Mouse (Mus musculus) stomach, postnatal 0 days (tissue): ENCODE measurements around the gene Ankfy1. TPM values are rescaled to one million over a fixed set of nuclear protein-coding genes. Genes with fewer than 3 reads are reported as not detected.

Experiments used
- ATAC-seq: fragments of 200-750 bp; cut with Nextera tagmentation; 2 replicates; pipeline ENCODE4 v1.8.0; 2017; ENCODE audit not compliant: low FRiP score, low TSS enrichment
- DNase-seq: peaks from one replicate; pipeline ENCODE4 v3.0.0-alpha.2; 2016; ENCODE audit warnings: low spot score
- H3K27ac ChIP-seq: fragments of 300-500 bp; sonication (generic); replicated peaks from 2 replicates; pipeline ENCODE4 v1.5.1; 2014; ENCODE audit warnings: mild to moderate bottlenecking, control low read depth
- H3K27me3 ChIP-seq: fragments of 300-500 bp; sonication (generic); 2 replicates; pipeline ENCODE4 v1.6.1; 2014; ENCODE audit warnings: low read length; ENCODE audit not compliant: control insufficient read depth, insufficient read depth
- H3K36me3 ChIP-seq: fragments of 300-500 bp; sonication (generic); 2 replicates; pipeline ENCODE4 v1.6.1; 2014; ENCODE audit warnings: low read length, mixed read lengths; ENCODE audit not compliant: control insufficient read depth, insufficient read depth
- H3K4me1 ChIP-seq: fragments of 300-500 bp; sonication (generic); replicated peaks from 2 replicates; pipeline ENCODE4 v1.6.1; 2014; ENCODE audit warnings: antibody characterized with exemption; ENCODE audit not compliant: control insufficient read depth, insufficient read depth
- H3K4me2 ChIP-seq: fragments of 300-500 bp; sonication (generic); replicated peaks from 2 replicates; pipeline ENCODE4 v1.6.1; 2014; ENCODE audit warnings: low read depth, mild to moderate bottlenecking, control low read depth, moderate library complexity
- H3K4me3 ChIP-seq: fragments of 300-500 bp; sonication (generic); 2 replicates; pipeline ENCODE4 v1.5.1; 2014; ENCODE audit warnings: low read depth, low read length, control low read depth
- H3K9ac ChIP-seq: fragments of 300-500 bp; sonication (generic); 2 replicates; pipeline ENCODE4 v1.6.1; 2014; ENCODE audit warnings: mild to moderate bottlenecking, low read length, control low read depth, mixed read lengths
- H3K9me3 ChIP-seq: fragments of 300-500 bp; sonication (generic); 2 replicates; pipeline ENCODE4 v1.6.1; 2016; ENCODE audit warnings: low read length; ENCODE audit not compliant: control insufficient read depth
- CTCF ChIP-seq: IDR thresholded peaks from 2 replicates; pipeline ENCODE4 v1.5.1; 2016; ENCODE audit warnings: antibody characterized with exemption, low read depth, mild to moderate bottlenecking, moderate library complexity
- EP300 ChIP-seq: optimal IDR thresholded peaks from 2 replicates; pipeline ENCODE3; 2016; ENCODE audit warnings: antibody characterized with exemption
- WGBS: fragments of 180-500 bp; shearing (Covaris S2); extraction: QIAGEN DNeasy Blood & Tissue Kit; methylation state at CpG from one replicate; pipeline ENCODE4 v1.1.7; 2014; 5-methylcytosine and 5-hydroxymethylcytosine counted together
- polyA plus RNA-seq: library from polyadenylated mRNA; unstranded; fragments of >200 nt; fragmentation: Nextera tagmentation; extraction: Ambion mirVana; gene quantifications from 2 replicates; pipeline ENCODE4 v1.2.1, GENCODE M21; 2015

The Ankfy1 gene
- polyA plus RNA-seq, 1 experiment from 2014 or later: 7.7 TPM

DNA sequence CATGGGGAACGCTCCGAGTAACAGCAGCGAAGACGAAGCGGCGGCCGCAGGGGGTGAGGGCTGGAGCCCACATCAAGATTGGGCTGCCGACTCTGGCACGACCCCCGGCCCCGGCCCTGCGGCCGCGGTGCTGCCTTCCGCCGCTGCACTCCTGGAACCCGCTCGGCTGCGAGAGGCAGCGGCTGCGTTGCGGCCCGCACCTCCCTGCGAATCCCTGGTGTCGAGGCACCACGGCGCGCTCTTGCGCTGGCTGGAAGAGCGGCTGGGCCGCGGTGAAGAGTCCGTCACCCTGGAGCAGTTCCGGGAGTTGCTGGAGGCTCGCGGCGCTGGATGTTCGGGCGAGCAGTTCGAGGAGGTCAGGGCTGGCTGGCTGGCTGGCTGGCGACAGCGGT, 106.5 kb downstream of the Ankfy1 start:
- peak; percentile 39 for ATAC-seq
- DNase-seq: no peak

DNA sequence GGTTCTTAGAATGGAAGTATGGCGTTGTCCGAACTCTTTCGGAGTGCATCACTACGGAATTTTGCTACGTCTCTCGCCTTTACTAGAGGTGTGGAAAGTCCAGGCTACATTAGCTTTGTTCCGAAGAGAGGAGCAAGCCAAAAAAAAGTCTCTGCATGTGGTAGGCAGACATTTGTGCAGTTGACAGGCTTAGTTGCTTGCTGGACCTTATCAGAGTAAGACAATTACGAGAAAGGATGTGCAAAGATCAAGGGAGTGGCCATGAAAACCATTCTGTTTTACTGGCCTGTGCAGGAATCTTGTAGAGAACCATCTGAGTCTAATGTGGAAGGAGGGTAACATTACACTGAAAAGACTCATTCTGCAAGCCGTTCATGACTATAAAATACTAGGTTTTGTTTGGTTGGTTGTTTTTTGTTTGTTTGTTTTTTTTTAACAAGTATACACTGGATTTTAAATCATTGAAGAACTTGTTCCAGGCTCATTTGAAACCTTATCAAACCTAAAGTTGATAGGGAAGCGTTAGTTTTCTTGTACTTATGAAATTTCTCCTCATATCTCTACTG, 107.0 kb downstream of the Ankfy1 start:
- no peak for DNase-seq
- peak overlapping the region; percentile 75 for H3K4me2 ChIP-seq
- H3K36me3 ChIP-seq: no peaks in the 10 kb centered on the region
- H3K27me3 ChIP-seq: no peaks in the 10 kb centered on the region
- no peaks in the 10 kb centered on the region for H3K4me1 ChIP-seq
- H3K9me3 ChIP-seq: no peaks in the 10 kb centered on the region
- ATAC-seq: no peak
- H3K9ac ChIP-seq: peak overlapping the region; percentile 91
- TF ChIP-seq EP300: no peak
- TF ChIP-seq CTCF: no peak
- H3K27ac ChIP-seq: peak overlapping the region; percentile 86; the same call in 1 of the 2 replicates
- 11% methylated on average over 10 of the region's 10 CpGs for WGBS
- peak overlapping the region; percentile 96 for H3K4me3 ChIP-seq

More for the DNA sequence above, 106.5 kb downstream of the Ankfy1 start:
- H3K27me3 ChIP-seq: no peaks in the 10 kb centered on the region
- peak overlapping the region; percentile 86 for H3K27ac ChIP-seq
- no peaks in the 10 kb centered on the region for H3K4me1 ChIP-seq
- H3K4me3 ChIP-seq: peak overlapping the region; percentile 96
- under 1% methylated on average over 42 of the region's 42 CpGs for WGBS
- H3K4me2 ChIP-seq: peak overlapping the region; percentile 75
- no peaks in the 10 kb centered on the region for H3K36me3 ChIP-seq
- no peak for TF ChIP-seq EP300
- no peak; the same call in 1 of the 2 replicates for TF ChIP-seq CTCF
- no peaks in the 10 kb centered on the region for H3K9me3 ChIP-seq
- peak overlapping the region; percentile 91 for H3K9ac ChIP-seq

DNA sequence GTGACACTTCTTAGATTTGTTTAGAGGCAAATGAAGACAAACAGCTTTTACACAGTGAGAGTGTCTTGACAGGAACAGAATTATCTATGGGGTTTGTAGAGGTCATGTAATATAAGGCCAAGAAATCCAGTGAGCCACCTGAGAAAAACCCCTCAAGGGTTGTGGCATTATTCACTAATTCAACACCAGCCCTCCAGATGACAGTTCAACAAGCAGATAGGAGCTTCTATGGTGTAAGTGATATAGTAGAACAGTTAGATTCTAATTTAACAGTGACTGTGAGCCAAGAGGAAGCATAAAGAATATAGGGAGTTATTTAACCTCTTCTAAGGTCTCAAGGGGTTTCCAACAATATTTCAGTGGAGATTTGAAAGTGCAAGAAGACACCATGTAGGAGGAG, 108.3 kb downstream of the Ankfy1 start:
- Histone ChIP-seq H3K9ac (no peak overlapping the region), H3K9me3 (no peaks in the 10 kb centered on the region), H3K4me2 (no peak overlapping the region), H3K4me3 (no peak overlapping the region), H3K4me1 (no peaks in the 10 kb centered on the region), H3K36me3 (no peaks in the 10 kb centered on the region), H3K27ac (no peak overlapping the region), H3K27me3 (no peaks in the 10 kb centered on the region)
- TF ChIP-seq CTCF: no peak
- no peak for TF ChIP-seq EP300
- no peak for DNase-seq
- no peak for ATAC-seq

DNA sequence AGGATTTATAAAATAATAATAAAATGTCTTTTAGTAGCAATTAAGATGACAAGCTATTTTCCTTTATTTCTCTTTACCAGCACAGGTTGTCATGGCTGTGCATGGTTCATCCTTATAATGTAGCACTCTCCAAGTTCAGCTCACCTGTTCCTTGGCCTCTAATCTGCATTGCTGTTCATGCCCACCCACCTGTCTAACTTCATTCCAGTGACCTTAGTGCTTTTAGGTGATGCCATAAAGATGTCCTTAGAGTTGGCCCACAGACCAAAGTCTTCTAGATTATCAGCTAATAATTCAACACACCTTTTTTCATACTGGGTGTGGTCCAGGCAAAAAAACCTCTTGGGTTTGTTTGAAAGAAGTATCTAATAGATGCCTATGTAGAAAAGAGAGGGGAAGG, 111.4 kb downstream of the Ankfy1 start:
- H3K4me1 ChIP-seq: no peaks in the 10 kb centered on the region
- H3K36me3 ChIP-seq: no peaks in the 10 kb centered on the region
- H3K4me3 ChIP-seq: no peak overlapping the region
- no peaks in the 10 kb centered on the region for H3K9me3 ChIP-seq
- DNase-seq: no peak
- TF ChIP-seq CTCF: no peak
- no peak for TF ChIP-seq EP300
- H3K27ac ChIP-seq: no peak overlapping the region
- H3K4me2 ChIP-seq: no peak overlapping the region
- ATAC-seq: no peak
- no peaks in the 10 kb centered on the region for H3K27me3 ChIP-seq
- no peak overlapping the region for H3K9ac ChIP-seq

DNA sequence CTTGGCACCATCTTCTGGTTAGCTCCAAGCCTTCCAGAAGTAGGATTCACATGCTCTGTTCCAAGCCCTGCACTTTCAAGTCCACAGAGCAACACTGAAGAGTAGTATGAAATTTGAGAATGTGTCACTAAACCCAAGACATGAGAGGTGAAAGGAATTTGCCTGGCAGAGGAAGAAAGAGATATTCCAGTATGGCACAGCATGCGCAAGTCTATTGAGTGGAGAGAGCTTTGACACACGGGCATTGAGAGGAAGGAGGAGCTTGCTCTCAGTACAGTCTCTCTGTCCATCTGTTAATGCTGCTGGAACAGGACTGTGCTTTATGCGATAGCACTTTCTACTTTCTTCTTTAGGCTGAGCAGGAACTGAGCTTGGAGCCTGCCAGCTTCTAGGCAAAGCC, 113.2 kb downstream of the Ankfy1 start:
- H3K4me2 ChIP-seq: no peak overlapping the region
- H3K4me3 ChIP-seq: no peak overlapping the region
- no peaks in the 10 kb centered on the region for H3K27me3 ChIP-seq
- 83% methylated on average over 3 of the region's 3 CpGs for WGBS
- H3K4me1 ChIP-seq: no peaks in the 10 kb centered on the region
- TF ChIP-seq CTCF (no peak), EP300 (no peak)
- no peaks in the 10 kb centered on the region for H3K9me3 ChIP-seq
- H3K9ac ChIP-seq: no peak overlapping the region
- no peak overlapping the region for H3K27ac ChIP-seq
- no peaks in the 10 kb centered on the region for H3K36me3 ChIP-seq
- DNase-seq: no peak
- ATAC-seq: no peak

DNA sequence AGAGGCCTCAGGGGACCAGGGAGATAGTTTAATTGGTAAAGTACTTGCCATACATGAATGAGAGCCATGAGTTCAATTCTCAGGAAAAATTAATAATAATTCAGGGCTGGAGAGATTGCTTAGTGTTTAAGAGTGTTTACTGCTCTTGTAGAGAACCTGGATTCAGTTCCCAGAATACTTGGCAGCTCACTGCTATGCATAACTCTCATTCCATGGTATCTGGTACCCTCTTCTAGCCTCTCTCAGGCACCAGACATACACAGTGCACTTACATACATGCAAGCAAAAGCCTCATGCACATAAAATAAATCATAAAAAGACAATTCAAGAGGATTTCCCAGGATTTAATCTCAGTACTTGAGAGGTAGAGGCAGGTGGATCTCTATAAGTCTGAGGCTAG, 114.8 kb downstream of the Ankfy1 start:
- Histone ChIP-seq H3K27ac (no peak overlapping the region), H3K36me3 (no peaks in the 10 kb centered on the region), H3K9me3 (no peaks in the 10 kb centered on the region), H3K4me1 (no peaks in the 10 kb centered on the region), H3K27me3 (no peaks in the 10 kb centered on the region), H3K9ac (no peak overlapping the region), H3K4me3 (no peak overlapping the region), H3K4me2 (no peak overlapping the region)
- ATAC-seq: no peak
- DNase-seq: no peak
- TF ChIP-seq CTCF (no peak), EP300 (no peak)
